Mouse (Mus musculus): ENCODE measurements around the gene 4930579F01Rik.

DNA sequence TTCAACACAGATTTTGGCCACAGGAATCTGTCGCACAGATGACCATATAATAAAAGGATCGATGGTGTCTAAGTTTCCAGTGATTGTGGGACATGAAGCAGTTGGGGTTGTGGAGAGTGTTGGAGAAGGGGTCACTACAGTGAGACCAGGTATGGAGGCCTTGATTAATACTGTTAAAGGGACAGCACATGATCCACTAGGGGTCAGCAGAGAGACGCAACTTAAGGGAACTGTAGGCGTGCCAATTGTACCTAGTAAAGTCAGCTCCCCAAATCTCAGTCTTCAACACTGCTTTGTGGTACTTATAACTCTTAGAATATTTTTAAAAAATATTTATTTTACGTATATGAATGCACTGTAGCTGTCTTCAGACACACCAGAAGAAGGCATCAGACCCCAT, 29.3 kb upstream of the 4930579F01Rik start:
- TF ChIP-seq POLR2A (IDR thresholded peaks at IDR 0.05; ENCODE audit: low read depth, low read length) (no peak), CTCF (IDR thresholded peaks at IDR 0.05; ENCODE audit: extremely low read depth, insufficient read length, insufficient replicate concordance, low read depth, low read length) (no peak; the same call in 1 of the 2 replicates)

Data from small intestine, adult 2 months (tissue).